Mouse (Mus musculus): ENCODE measurements around the gene Oas2.

DNA sequence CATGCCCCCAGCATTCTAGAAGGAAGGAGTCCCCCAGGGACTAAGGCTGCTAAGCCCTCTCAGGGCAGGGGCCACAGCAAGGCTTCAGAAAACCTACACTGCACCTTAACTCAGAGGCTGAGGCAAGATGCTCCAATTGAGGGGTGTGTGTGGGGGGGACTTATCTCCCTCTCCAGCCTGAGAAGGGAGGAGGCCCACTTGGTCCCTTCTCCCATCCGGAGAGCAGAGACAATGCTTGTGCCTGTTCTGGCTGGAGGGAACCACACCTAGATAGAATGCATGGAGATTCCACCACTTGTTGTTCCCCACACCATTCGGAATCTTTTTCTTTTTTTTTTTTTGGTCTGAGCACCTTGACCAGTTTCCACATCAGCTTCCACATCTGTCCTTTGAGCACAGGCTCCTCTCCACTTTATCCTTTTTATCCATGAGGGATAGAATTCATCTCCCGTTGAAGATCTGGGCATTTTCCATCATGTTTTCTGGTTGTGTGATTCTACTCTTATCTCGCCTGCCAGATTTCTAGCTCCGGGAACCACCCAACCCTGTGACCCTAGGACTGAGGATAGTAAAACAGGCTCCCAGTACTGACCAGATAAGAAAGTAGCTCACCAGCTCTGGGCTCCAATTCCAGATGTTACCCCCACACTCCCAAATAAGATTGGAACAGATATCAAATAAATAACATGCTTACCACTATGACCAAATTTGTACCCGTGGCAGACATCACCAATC, 62.7 kb downstream of the Oas2 start:
- TF ChIP-seq CTCF (IDR thresholded peaks at IDR 0.05; ENCODE audit: extremely low read depth, insufficient read depth, insufficient read length, insufficient replicate concordance) (no peak), POLR2A (IDR thresholded peaks at IDR 0.05; ENCODE audit: low read depth, low read length) (no peak)

Measured in spleen, adult 2 months (tissue).